Mouse (Mus musculus) left cerebral cortex, postnatal 36 days (tissue): ENCODE measurements around the gene Eno2. TPM values are rescaled to one million over a fixed set of nuclear protein-coding genes. Genes with fewer than 3 reads are reported as not detected.
A peak's percentile ranks its signal among the peaks of the same experiment; 100 is the strongest.
"Not testable (repeated sequence)": the region's sequence is repeated elsewhere in the genome, so short reads cannot be mapped to it uniquely, and the experiment has no call there.

Source experiments
- DNase-seq, 2 experiments: peaks; one replicate each; pipeline ENCODE4 v3.0.0; 2021 to 2022; ENCODE audit warnings: low spot score in 2 of 2, mixed read lengths in 1 of 2
- intact Hi-C: fragments of 180-260 bp; cut with DNase I; formaldehyde crosslinking; loops from one replicate; pipeline ENCODE4 v1.15.1; 2025
- total RNA-seq, 2 experiments: library from RNA; stranded (reverse); gene quantifications; 2 replicates each; pipeline ENCODE4 v1.2.3; 2021

The Eno2 gene
- total RNA-seq, 2 experiments from 2014 or later, result 1,042 to 1,110 TPM

GRCm38 (mm10) chr6:124807366-124807765 lies 37.9 kb upstream of the Eno2 start:
- no peak for DNase-seq

DNA sequence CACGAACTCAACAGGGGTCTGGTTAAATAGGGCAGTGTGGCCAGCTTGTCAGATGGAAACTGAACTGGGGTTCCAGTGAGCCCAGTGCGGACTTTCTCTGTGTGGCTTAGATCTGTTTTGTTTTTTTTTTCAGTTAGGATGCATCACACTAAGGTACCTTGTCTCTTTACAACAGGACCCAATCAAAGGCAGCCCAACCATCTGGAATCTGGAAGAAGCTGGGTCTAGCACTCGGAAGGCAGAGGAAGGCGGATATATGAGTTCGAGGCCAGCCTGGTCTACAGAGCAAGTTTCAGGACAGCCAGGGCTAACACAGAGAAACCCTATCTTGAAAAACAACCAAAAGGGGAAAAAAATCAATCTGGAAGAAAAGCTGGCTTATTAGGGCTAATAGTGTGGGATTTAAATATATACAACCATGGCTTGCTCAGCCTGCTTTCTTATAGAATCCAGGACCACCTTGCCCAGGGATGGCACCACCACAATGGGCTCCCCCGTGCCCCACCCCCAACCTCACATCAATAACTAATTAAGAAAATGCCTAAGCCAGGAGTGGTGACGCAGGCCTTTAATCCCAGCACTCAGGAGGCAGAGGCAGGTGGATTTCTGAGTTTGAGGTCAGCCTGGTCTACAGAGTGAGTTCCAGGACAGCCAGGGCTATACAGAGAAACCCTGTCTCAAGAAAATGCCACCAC lies 37.1 kb upstream of the Eno2 start:
- no peak for DNase-seq
- intact Hi-C loops, result no loop called here

More at GRCm38 (mm10) chr6:124807366-124807765, 37.9 kb upstream of the Eno2 start:
- intact Hi-C loops, result no loop called here

- peak; percentile 94 to 95 for DNase-seq
- intact Hi-C loops, result loop anchor here (2.0 kb wide), 1 partner anchor 37 kb away; the partner anchor contains the start of gene Eno2
These were observed 36.2 kb upstream of the Eno2 start for GRCm38 (mm10) chr6:124805341-124806321.

GRCm38 (mm10) chr6:124804341-124804740 lies 34.9 kb upstream of the Eno2 start:
- intact Hi-C loops, result loop anchor here (2.0 kb wide), 1 partner anchor 36 kb away; the partner anchor contains the start of gene Eno2
- DNase-seq, result no peak

DNA sequence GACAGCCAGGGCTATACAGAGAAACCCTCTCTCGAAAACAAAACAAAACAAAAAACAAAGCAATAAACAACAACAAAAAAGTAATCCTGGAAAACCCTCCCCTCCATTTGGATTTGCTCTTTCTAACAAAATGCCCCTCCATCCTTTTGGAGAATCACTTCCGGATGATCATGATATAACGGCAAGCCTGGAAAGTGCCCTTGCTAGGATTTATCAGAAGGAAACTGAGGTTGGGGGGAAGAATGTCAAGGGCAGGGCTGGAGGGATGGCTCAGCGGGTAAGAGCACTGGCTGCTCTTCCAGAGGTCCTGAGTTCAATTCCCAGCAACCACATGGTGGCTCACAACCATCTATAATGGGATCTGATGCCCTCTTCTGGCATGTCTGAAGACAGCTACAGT lies 34.2 kb upstream of the Eno2 start:
- DNase-seq, result not testable (repeated sequence)
- intact Hi-C loops, result loop anchor here (2.0 kb wide), 1 partner anchor 35 kb away; the partner anchor contains the start of gene Eno2

GRCm38 (mm10) chr6:124803061-124803460 lies 33.6 kb upstream of the Eno2 start:
- no peak for DNase-seq
- intact Hi-C loops, result no loop called here

- intact Hi-C loops, DNase-seq: not testable (repeated sequence)
These were observed 32.9 kb upstream of the Eno2 start for GRCm38 (mm10) chr6:124802400-124802799.

GRCm38 (mm10) chr6:124796200-124796599 lies 26.7 kb upstream of the Eno2 start:
- no peak for DNase-seq
- intact Hi-C loops, result no loop called here

GRCm38 (mm10) chr6:124795781-124796180 lies 26.3 kb upstream of the Eno2 start:
- DNase-seq, result no peak
- intact Hi-C loops, result no loop called here

- intact Hi-C loops, result no loop called here
These were observed 22.4 kb upstream of the Eno2 start for GRCm38 (mm10) chr6:124791911-124792310.

DNA sequence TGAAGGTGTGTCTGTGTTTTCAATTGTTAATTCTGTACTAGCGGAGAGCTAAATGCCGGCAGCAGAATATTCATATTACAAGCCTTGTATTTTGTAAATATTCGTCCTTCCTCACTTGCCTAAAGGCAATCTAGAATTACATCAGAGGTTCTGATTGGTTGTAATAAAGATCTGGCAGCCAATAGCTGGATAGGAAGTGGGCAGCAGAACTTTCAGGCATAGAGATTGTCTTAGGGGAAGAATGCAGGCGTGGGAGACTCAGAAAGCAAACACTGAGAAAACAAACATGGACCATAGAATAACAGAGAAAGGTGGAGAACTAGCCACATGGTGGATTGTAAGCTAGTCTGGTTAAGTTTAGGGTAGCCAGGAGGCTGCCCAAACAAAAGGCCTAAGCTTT lies 20.6 kb upstream of the Eno2 start:
- no peak for DNase-seq
- intact Hi-C loops, result no loop called here

More at GRCm38 (mm10) chr6:124791911-124792310, 22.4 kb upstream of the Eno2 start:
- DNase-seq, result no peak

GRCm38 (mm10) chr6:124789519-124789918 lies 20.0 kb upstream of the Eno2 start:
- DNase-seq, result no peak
- intact Hi-C loops, result no loop called here

DNA sequence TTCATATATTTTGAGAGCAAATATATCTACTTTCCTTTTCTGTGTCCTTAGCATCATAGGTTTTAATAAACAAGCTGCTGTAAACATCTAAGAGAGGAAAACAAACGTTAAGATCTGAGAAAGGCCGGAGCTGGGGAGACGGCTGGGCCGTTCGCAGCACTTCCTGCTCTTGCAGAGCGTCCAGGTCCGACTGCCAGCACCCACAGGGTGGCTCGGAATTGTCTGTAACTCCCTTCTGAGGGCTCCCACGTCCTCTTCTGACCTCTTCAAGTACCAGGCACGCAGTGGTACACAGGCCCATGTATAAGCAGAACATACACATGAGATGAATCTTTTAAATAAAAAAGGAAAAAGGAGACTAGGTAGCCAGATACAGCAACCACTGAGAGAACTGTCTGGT lies 18.2 kb upstream of the Eno2 start:
- DNase-seq, result no peak
- intact Hi-C loops, result no loop called here

DNA sequence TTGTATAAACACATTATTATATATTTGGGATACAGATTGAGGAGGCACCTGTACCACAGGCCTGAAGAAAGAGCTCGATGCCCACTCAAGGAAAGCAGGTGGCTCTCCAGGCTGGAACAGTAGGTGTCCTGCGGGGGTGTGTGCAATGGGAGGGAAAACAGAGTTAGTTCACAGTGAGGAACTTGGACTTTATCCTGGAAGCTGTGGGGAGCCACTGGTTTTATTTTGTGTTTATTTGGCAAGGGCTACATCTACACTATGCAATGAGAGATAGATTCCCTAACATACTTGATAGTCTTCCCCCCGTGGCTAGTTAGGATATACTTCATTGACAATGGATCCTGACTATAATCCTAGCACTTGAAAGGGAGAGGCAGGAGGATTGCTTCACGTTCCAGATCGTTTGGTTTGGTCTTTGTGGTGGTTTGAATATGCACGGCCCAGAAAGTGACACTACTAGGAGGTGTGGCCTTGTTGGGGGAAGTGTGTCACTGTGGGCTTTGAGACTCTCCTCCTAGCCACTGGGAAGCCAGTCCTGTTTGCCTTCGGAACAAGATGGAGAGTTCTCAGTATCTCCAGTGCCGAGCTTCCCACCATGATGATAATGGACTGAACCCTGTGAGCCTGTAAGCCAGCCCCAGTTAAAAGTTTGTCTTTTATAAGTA lies 17.4 kb upstream of the Eno2 start:
- intact Hi-C loops, result no loop called here
- no peak for DNase-seq

DNA sequence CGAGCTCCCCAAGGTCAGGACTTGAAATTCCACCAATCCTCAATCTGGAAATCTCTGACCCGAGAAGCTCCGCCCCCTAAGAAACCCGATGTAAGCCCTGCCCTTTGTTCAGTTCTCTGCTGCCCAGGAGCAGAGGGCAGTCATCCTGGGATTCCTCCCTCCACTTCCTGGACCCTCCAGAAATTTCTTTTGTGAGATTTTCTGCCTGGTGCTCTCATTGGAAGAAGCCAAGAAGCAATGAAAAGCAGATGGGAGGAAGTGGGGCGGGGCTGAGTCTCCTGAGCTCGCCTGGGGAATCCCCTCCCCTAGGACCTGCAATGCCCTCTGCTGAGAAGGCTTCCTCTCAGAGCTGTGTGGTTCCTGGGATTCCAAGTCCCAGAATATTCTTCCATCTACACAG lies 13.0 kb upstream of the Eno2 start:
- intact Hi-C loops, result no loop called here
- DNase-seq, result no peak

DNA sequence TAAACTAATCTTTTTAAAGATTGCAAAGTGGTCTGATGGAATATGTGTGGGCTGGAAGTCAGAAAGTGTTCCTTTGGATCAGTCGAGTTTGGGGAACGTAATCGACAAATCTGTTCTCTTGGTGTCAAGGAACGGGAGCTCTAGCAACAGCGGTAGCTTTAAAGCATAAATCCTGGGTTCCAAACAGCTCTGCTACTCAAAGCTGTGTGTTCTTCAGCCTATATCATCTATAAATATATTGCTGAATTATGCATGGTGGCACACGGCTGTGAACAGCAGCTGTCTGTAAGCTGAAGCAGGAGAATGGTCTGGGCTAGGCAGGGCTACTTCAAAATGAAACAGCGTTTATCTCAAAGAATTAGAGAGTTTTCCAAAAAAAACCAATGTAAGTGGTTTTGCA lies 11.4 kb upstream of the Eno2 start:
- DNase-seq, result no peak
- intact Hi-C loops, result no loop called here

- DNase-seq, result no peak
- intact Hi-C loops, result no loop called here
These were observed 10.5 kb upstream of the Eno2 start for GRCm38 (mm10) chr6:124779984-124780416.

DNA sequence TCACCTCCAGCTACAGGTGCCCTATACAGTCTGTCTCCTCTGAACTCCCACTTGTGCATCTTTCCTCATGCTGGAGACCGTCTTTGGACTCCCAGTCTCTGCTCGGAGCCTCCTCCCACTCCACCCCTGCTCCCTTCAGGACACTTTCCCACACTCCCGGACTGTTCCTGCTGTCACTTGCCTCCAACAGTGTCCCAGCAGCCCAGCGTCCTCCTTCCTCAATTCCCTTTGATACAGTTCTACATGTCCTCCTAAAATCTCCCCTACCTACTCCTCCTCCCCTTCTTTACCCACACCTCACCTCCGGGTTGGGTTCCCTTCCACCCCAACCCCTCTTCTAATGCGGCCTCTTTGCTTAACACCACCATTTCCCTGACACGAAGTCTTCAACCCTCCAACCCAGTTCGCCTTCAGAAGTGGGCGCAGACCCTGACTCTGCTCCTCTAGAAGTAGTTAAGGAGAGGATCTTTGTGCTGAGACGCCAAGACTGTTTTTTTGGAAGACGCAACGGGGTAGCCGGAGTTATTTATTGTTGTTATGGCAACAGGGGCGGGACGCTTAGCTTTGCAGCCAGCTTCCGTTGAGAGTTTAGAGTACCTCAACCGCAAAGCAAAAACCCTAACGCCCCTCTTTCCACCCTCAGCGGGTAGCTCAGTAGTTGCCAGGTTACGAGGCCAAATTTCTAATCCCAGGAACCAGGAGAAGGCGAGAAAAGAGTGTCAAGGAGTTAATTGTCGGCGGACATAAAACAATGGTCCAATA lies 9.9 kb upstream of the Eno2 start, which contains the start of gene Lrrc23:
Lrrc23 (minus strand) TSS at position 506 of the 762 bp plus-strand sequence.
- intact Hi-C loops, result no loop called here
- no peak for DNase-seq

GRCm38 (mm10) chr6:124770511-124770910 lies 1.0 kb upstream of the Eno2 start:
- DNase-seq, result no peak
- intact Hi-C loops, result no loop called here
